Mouse (Mus musculus): Measurements from ENCODE around the gene C1rb. TPM values are rescaled to one million over a fixed set of nuclear protein-coding genes. Genes with fewer than 3 reads are reported as not detected.

The C1rb gene
- total and polyA plus RNA-seq, 2 experiments from 2014 or later, result not detected

- Histone ChIP-seq H3K4me2 (ENCODE audit: low read depth, low read length, poor library complexity, severe bottlenecking) (no peak overlapping the region), H3K36me3 (ENCODE audit: insufficient read depth, low read length) (no peaks in the 10 kb centered on the region), H3K27me3 (ENCODE audit: insufficient read depth, low read length) (no peaks in the 10 kb centered on the region), H3K4me3 (ENCODE audit: low read depth, low read length) (no peak overlapping the region), H3K27ac (ENCODE audit: low read depth, low read length) (no peak overlapping the region), H3K4me1 (ENCODE audit: insufficient read depth, low read length) (no peaks in the 10 kb centered on the region), H3K9ac (replicated peaks; ENCODE audit: low read length, poor library complexity, severe bottlenecking) (no peak overlapping the region), H3K9me3 (ENCODE audit: low read length) (no peaks in the 10 kb centered on the region)
- TF ChIP-seq CTCF (IDR thresholded peaks at IDR 0.05), result no peak
- ATAC-seq (ENCODE audit: low FRiP score) (no peak), DNase-seq (ENCODE audit: low spot score) (no peak)
- WGBS, result 92% methylated on average over 4 of the region's 4 CpGs
These were observed 60.7 kb downstream of the C1rb start for GRCm38 (mm10) chr6:124630763-124631162.

Other genes with a start within 250 kb of the C1rb start
- gene Pex5, start 155.2 kb upstream of the C1rb start, total RNA-seq (2014; rRNA removed), result 73.2 and 78.9 TPM in 2 replicates
- gene Pex5, start 155.2 kb upstream of the C1rb start, polyA plus RNA-seq (2015; fragmentation: Nextera tagmentation; extraction: Ambion mirVana), result 52.9 and 53.1 TPM in 2 replicates
- gene Clstn3, start 105.5 kb upstream of the C1rb start, total RNA-seq (2014; rRNA removed), result 315 and 318 TPM in 2 replicates
- 205 and 226 TPM in 2 replicates for gene Clstn3, start 105.5 kb upstream of the C1rb start, polyA plus RNA-seq (2015; fragmentation: Nextera tagmentation; extraction: Ambion mirVana)
- gene C1rl, start 77.2 kb upstream of the C1rb start, total RNA-seq (2014; rRNA removed), result 0.19 TPM in 1 of 2 replicates, not detected in the other
- gene C1rl, start 77.2 kb upstream of the C1rb start, polyA plus RNA-seq (2015; fragmentation: Nextera tagmentation; extraction: Ambion mirVana), result 0.16 and 0.35 TPM in 2 replicates
- gene C1ra, start 57.9 kb upstream of the C1rb start, total RNA-seq (2014; rRNA removed), result 0.24 and 0.49 TPM in 2 replicates
- gene C1ra, start 57.9 kb upstream of the C1rb start, polyA plus RNA-seq (2015; fragmentation: Nextera tagmentation; extraction: Ambion mirVana), result 0.42 and 0.54 TPM in 2 replicates
- gene C1s1, start 27.9 kb upstream of the C1rb start, total RNA-seq (2014; rRNA removed), result 0.28 and 0.33 TPM in 2 replicates
- gene C1s1, start 27.9 kb upstream of the C1rb start, polyA plus RNA-seq (2015; fragmentation: Nextera tagmentation; extraction: Ambion mirVana), result 0.48 and 0.83 TPM in 2 replicates
- gene C1s2, start 65.8 kb downstream of the C1rb start, total RNA-seq (2014; rRNA removed), result 0.09 TPM in 1 of 2 replicates, not detected in the other
- gene C1s2, start 65.8 kb downstream of the C1rb start, polyA plus RNA-seq (2015; fragmentation: Nextera tagmentation; extraction: Ambion mirVana), result 0.13 and 0.21 TPM in 2 replicates
- 31.4 and 35.0 TPM in 2 replicates for gene Lpcat3, start 92.7 kb downstream of the C1rb start, total RNA-seq (2014; rRNA removed)
- 40.0 and 43.2 TPM in 2 replicates for gene Lpcat3, start 92.7 kb downstream of the C1rb start, polyA plus RNA-seq (2015; fragmentation: Nextera tagmentation; extraction: Ambion mirVana)
- gene Emg1, start 141.9 kb downstream of the C1rb start, total RNA-seq (2014; rRNA removed), result 75.6 and 99.9 TPM in 2 replicates
- gene Emg1, start 141.9 kb downstream of the C1rb start, polyA plus RNA-seq (2015; fragmentation: Nextera tagmentation; extraction: Ambion mirVana), result 87.2 and 89.8 TPM in 2 replicates
- 197 and 230 TPM in 2 replicates for gene Phb2, start 142.0 kb downstream of the C1rb start, total RNA-seq (2014; rRNA removed)
- 265 and 269 TPM in 2 replicates for gene Phb2, start 142.0 kb downstream of the C1rb start, polyA plus RNA-seq (2015; fragmentation: Nextera tagmentation; extraction: Ambion mirVana)
- 2.3 and 3.4 TPM in 2 replicates for gene Ptpn6, start 168.4 kb downstream of the C1rb start, total RNA-seq (2014; rRNA removed)
- gene Ptpn6, start 168.4 kb downstream of the C1rb start, polyA plus RNA-seq (2015; fragmentation: Nextera tagmentation; extraction: Ambion mirVana), result 3.2 and 4.0 TPM in 2 replicates
- gene Grcc10, start 171.1 kb downstream of the C1rb start, total RNA-seq (2014; rRNA removed), result 244 and 246 TPM in 2 replicates
- 710 and 723 TPM in 2 replicates for gene Grcc10, start 171.1 kb downstream of the C1rb start, polyA plus RNA-seq (2015; fragmentation: Nextera tagmentation; extraction: Ambion mirVana)
- not detected in 2 replicates for gene Gm45234, start 185.7 kb downstream of the C1rb start, total RNA-seq (2014; rRNA removed)
- not detected in 2 replicates for gene Gm45234, start 185.7 kb downstream of the C1rb start, polyA plus RNA-seq (2015; fragmentation: Nextera tagmentation; extraction: Ambion mirVana)
- 30.7 and 38.0 TPM in 2 replicates for gene Atn1, start 186.2 kb downstream of the C1rb start, total RNA-seq (2014; rRNA removed)
- gene Atn1, start 186.2 kb downstream of the C1rb start, polyA plus RNA-seq (2015; fragmentation: Nextera tagmentation; extraction: Ambion mirVana), result 25.5 and 30.4 TPM in 2 replicates
- gene Eno2, start 199.4 kb downstream of the C1rb start, total RNA-seq (2014; rRNA removed), result 221 and 267 TPM in 2 replicates
- 175 and 189 TPM in 2 replicates for gene Eno2, start 199.4 kb downstream of the C1rb start, polyA plus RNA-seq (2015; fragmentation: Nextera tagmentation; extraction: Ambion mirVana)
- 12.7 and 12.8 TPM in 2 replicates for gene Lrrc23, start 209.4 kb downstream of the C1rb start, total RNA-seq (2014; rRNA removed)
- gene Lrrc23, start 209.4 kb downstream of the C1rb start, polyA plus RNA-seq (2015; fragmentation: Nextera tagmentation; extraction: Ambion mirVana), result 6.1 and 9.0 TPM in 2 replicates
- gene Spsb2, start 238.4 kb downstream of the C1rb start, total RNA-seq (2014; rRNA removed), result 5.9 and 9.3 TPM in 2 replicates
- gene Spsb2, start 238.4 kb downstream of the C1rb start, polyA plus RNA-seq (2015; fragmentation: Nextera tagmentation; extraction: Ambion mirVana), result 10.2 and 10.9 TPM in 2 replicates
- 392 and 419 TPM in 2 replicates for gene Tpi1, start 244.0 kb downstream of the C1rb start, total RNA-seq (2014; rRNA removed)
- 415 and 480 TPM in 2 replicates for gene Tpi1, start 244.0 kb downstream of the C1rb start, polyA plus RNA-seq (2015; fragmentation: Nextera tagmentation; extraction: Ambion mirVana)

All from midbrain, postnatal 0 days (tissue).